Mouse (Mus musculus): ENCODE data around the gene Gucy2g. TPM values are rescaled to one million over a fixed set of nuclear protein-coding genes. Genes with fewer than 3 reads are reported as not detected.

The Gucy2g gene
- polyA plus RNA-seq (2016; fragmentation: Nextera tagmentation; extraction: Ambion mirVana), result not detected in 2 replicates

DNA sequence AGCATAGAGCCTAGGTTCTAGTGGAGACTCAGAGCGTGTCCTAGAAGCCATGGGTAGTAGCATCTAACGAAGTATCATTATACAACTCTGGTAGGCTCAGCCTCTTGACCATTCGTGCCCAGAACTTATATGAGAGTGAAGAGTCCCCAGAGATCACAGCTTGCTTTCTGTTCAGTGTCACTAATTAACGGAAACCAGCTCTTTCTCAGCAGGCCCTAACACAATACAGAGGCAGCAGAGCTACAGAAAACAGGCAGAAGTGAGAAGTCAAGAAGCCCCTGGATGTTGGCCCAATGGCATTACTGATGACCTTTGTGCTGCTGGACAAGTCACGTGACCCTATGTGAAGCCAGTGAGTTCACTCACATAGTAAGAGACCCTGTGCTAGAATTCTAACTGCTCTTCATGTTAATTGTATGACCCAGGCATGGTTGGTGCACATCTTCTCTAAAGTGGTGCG is at the start of gene Gucy2g:
Gene Gucy2g (minus strand): TSS at position 51 of the 460 bp plus-strand sequence.
- no peaks in the 10 kb centered on the region for H3K36me3 ChIP-seq (replicated peaks)
- no peak within 1 kb of the TSS for H3K4me3 ChIP-seq
- DNase-seq (ENCODE audit: extremely low spot score, low spot score), result no peak
- no peaks in the 10 kb centered on the region for H3K27me3 ChIP-seq (ENCODE audit: poor library complexity, severe bottlenecking)
- H3K4me1 ChIP-seq, result peaks cover 8% of the 10 kb centered on the region
- 81% methylated on average over 6 of the region's 6 CpGs for WGBS
- no peaks in the 10 kb centered on the region for H3K9me3 ChIP-seq
- no peak within 1 kb of the TSS for H3K27ac ChIP-seq

DNA sequence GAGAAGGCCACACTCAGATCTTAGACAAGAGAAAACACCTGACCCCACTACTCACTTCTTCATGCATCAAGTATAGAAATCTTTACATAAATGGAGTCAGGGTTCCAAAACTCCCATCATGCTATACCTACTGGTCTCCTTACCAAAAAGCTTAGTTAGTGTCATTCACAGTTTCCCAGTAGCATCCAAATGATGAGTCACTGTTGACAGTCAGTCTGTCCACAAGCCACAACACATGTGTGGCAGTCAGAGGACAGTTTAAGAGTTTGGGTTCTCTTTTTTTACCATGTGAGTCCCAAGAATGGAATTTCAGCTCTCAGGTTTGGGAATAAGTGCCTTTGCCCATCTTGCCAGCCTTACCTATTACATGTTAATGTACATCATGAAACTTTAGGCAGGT is 47.9 kb upstream of the Gucy2g start:
- H3K36me3 ChIP-seq (replicated peaks), result peaks cover 38% of the 10 kb centered on the region
- no peak overlapping the region for H3K4me3 ChIP-seq
- H3K27me3 ChIP-seq (ENCODE audit: poor library complexity, severe bottlenecking), result no peaks in the 10 kb centered on the region
- DNase-seq (ENCODE audit: extremely low spot score, low spot score), result no peak
- no peaks in the 10 kb centered on the region for H3K9me3 ChIP-seq
- no peak overlapping the region for H3K27ac ChIP-seq
- H3K4me1 ChIP-seq, result peaks cover 12% of the 10 kb centered on the region

DNA sequence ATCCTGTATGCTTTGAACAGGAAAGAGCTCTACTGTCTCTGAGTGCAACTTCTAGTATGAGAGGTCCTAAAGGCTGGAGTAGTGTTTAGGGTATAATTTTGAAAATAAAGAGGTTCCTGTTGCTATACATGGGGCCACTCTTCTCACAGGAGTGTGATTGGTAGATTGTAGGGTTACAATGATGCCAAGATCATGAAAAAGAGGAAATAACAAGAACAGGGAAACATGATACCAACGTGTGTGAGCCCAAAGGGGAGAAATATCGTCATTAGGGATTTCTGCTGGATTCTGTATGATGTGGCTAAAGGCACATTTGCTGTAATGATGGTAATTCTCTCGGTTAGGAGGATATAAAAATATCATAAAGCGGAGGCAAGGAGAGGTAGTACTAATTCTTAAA is 45.0 kb upstream of the Gucy2g start:
- H3K27me3 ChIP-seq (ENCODE audit: poor library complexity, severe bottlenecking), result no peaks in the 10 kb centered on the region
- no peak overlapping the region for H3K27ac ChIP-seq
- H3K9me3 ChIP-seq, result no peaks in the 10 kb centered on the region
- no peaks in the 10 kb centered on the region for H3K4me1 ChIP-seq
- 94% methylated on average over 4 of the region's 4 CpGs for WGBS
- no peak overlapping the region for H3K4me3 ChIP-seq
- DNase-seq (ENCODE audit: extremely low spot score, low spot score), result no peak
- H3K36me3 ChIP-seq (replicated peaks), result peaks cover 36% of the 10 kb centered on the region

DNA sequence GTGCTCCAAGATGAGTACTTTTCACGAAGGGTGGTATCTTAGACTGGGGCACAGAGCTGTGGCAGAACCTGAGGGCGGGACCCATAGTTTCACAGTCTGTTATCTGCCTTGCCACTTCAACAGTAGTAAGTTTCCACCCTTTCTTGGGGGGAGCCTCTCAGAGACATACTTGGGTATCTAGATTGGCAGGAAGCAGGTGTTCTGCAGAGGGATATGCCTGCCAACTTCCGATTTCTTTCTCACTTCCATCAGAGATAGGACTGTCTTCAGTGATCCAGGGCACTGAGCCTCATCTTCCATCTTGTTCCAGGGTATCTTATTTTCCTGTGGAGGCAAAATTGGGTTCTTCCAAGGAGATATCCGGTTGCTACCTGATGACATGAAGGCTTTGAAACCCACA is 43.1 kb upstream of the Gucy2g start:
- no peak for DNase-seq (ENCODE audit: extremely low spot score, low spot score)
- Histone ChIP-seq H3K27me3 (ENCODE audit: poor library complexity, severe bottlenecking) (no peaks in the 10 kb centered on the region), H3K4me1 (no peaks in the 10 kb centered on the region), H3K36me3 (replicated peaks) (peaks cover 44% of the 10 kb centered on the region), H3K27ac (no peak overlapping the region), H3K4me3 (no peak overlapping the region), H3K9me3 (no peaks in the 10 kb centered on the region)
- WGBS, result 88% methylated on average over 4 of the region's 4 CpGs

DNA sequence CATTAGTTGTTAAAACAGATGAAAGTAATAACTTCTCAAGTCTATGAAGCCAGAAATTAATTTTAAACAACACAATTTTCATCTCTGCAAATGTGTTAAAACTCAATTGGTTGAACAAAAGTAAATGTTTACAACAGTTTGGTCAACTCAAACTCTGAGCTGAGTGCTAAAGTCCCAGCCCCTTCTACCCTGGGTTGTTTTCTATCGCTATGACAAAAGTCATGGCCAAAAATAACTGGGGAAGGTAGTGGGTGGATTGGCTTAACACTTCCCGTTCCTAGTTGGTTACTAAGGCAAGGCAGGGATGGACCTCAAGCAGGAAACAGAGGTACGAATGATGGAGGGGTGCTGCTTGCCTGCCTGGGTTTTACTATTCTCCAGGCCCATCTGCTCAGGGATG is 35.7 kb upstream of the Gucy2g start:
- H3K36me3 ChIP-seq (replicated peaks), result peaks cover 27% of the 10 kb centered on the region
- H3K4me1 ChIP-seq, result peaks cover 5% of the 10 kb centered on the region; the same call in 1 of the 2 replicates
- no peaks in the 10 kb centered on the region for H3K9me3 ChIP-seq
- no peak overlapping the region for H3K27ac ChIP-seq
- DNase-seq (ENCODE audit: extremely low spot score, low spot score), result no peak
- H3K4me3 ChIP-seq, result no peak overlapping the region
- H3K27me3 ChIP-seq (ENCODE audit: poor library complexity, severe bottlenecking), result no peaks in the 10 kb centered on the region
- WGBS, result 90% methylated on average over 3 of the region's 3 CpGs

DNA sequence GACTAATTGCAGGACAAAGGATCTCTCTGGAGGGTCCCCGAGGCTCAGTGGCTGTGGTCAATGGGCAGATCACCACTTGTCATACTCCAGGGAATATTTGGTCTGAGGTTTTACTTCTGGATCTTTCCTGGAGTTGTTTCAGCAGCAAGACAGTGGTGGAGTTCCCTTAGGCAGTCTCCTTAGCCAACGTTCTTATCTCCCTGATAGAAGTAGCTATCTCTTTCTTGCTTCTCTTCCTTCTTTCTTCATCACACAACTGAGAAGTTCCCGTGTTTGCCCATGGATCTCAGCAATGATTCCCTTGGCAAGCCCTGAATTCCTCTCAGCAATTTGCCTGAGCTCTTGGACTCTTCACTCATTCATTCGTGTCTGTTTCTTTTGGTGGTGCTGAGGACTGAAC is 35.1 kb upstream of the Gucy2g start:
- Histone ChIP-seq H3K9me3 (no peaks in the 10 kb centered on the region), H3K36me3 (replicated peaks) (peaks cover 21% of the 10 kb centered on the region), H3K4me3 (no peak overlapping the region), H3K27me3 (ENCODE audit: poor library complexity, severe bottlenecking) (no peaks in the 10 kb centered on the region), H3K27ac (no peak overlapping the region), H3K4me1 (peaks cover 11% of the 10 kb centered on the region)
- 93% methylated on average over 4 of the region's 4 CpGs for WGBS
- DNase-seq (ENCODE audit: extremely low spot score, low spot score), result no peak

DNA sequence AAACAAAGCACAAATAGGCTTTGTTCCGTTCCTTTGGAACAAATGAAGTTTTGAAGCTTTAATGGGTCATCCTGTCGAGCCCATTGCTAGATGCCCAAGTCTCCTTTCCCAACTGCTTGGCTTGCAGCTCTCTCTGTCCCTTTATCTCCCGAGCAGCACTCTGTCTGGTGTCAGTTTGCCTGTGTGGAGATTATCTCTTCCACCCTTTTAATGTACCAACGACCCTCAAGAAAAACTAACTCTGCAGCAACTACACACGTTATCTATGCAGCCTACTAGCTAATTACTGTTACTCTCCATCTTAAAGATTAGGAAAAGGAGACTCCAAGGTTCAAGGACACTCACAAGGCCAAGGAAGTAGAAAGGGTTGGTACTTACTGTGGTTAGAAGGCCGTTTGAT is 32.3 kb upstream of the Gucy2g start:
- Histone ChIP-seq H3K4me1 (peaks cover 27% of the 10 kb centered on the region), H3K4me3 (no peak overlapping the region), H3K27me3 (ENCODE audit: poor library complexity, severe bottlenecking) (no peaks in the 10 kb centered on the region), H3K27ac (no peak overlapping the region), H3K9me3 (no peaks in the 10 kb centered on the region), H3K36me3 (replicated peaks) (peaks cover 11% of the 10 kb centered on the region; the same call in 1 of the 2 replicates)
- no peak for DNase-seq (ENCODE audit: extremely low spot score, low spot score)
- 83% methylated on average over 6 of the region's 6 CpGs for WGBS

DNA sequence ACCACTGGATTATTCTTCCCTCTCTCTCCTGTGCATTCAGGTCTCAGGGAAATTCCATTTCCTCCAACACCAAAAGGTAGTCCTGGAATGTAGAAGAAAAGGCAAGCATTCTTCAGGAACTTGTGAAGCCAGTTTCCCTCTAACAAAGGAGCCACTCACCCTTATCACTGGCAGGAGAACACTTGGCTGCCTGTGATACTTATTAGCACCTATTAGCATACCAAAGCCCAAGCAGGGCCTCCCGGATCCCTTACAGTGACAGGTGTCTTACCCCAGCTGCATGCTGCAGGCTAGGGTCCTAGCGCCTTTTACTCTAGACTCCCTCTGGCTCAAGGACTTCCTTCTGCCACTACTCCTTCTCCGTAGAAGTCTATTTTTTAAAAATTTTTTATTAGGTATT is 30.4 kb upstream of the Gucy2g start:
- Histone ChIP-seq H3K27me3 (ENCODE audit: poor library complexity, severe bottlenecking) (no peaks in the 10 kb centered on the region), H3K4me1 (peaks cover 27% of the 10 kb centered on the region), H3K36me3 (replicated peaks) (peaks cover 7% of the 10 kb centered on the region; the same call in 1 of the 2 replicates), H3K27ac (no peak overlapping the region), H3K4me3 (no peak overlapping the region), H3K9me3 (no peaks in the 10 kb centered on the region)
- no peak for DNase-seq (ENCODE audit: extremely low spot score, low spot score)
- 35% methylated on average over 3 of the region's 3 CpGs for WGBS

DNA sequence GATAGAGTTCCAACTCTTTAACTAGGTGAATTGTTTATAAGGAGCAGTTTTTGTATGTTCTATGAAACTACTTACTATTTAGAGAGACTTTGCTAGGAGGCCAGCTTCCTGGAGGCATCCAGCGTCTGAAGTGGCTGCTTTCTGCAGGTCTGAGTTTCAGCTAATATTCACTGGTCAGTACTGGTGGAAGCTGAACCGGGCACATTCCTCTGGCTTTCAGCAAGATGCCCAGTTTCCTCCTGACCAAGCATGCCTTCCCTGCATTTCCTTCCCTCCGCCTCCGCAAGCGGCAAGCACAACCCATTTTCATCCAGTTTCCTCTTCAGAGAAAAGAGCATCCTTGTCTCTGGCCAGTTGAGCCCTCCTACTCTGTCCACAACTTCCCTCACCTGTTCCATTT is 28.0 kb upstream of the Gucy2g start:
- Histone ChIP-seq H3K27me3 (ENCODE audit: poor library complexity, severe bottlenecking) (no peaks in the 10 kb centered on the region), H3K9me3 (no peaks in the 10 kb centered on the region), H3K4me1 (peaks cover 25% of the 10 kb centered on the region), H3K36me3 (replicated peaks) (peaks cover 7% of the 10 kb centered on the region; the same call in 1 of the 2 replicates), H3K4me3 (no peak overlapping the region), H3K27ac (no peak overlapping the region)
- DNase-seq (ENCODE audit: extremely low spot score, low spot score), result no peak
- 85% methylated on average over 5 of the region's 5 CpGs for WGBS

DNA sequence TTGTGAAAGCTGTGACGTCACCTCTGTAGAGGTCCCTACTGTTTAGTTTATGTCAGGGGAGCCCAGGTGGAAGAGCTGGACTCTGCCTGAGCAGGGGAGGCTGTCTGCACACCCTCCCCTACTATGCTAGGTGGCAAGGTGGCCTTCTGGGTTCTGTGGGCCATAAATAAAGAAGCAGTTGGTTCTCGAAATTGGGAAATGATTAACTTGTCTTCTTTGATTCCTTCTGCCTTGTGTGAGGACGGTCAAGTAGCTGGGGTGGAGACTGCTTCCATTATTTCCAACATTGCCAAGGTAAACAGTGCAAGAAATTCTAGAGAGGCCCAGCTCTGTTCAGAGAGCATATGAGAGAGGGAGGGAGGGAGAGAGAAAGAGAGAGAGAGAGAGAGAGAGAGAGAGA is 27.1 kb upstream of the Gucy2g start:
- Histone ChIP-seq H3K36me3 (replicated peaks) (peaks cover 7% of the 10 kb centered on the region; the same call in 1 of the 2 replicates), H3K4me3 (no peak overlapping the region), H3K27ac (no peak overlapping the region), H3K4me1 (peaks cover 27% of the 10 kb centered on the region), H3K27me3 (ENCODE audit: poor library complexity, severe bottlenecking) (no peaks in the 10 kb centered on the region), H3K9me3 (no peaks in the 10 kb centered on the region)
- no peak for DNase-seq (ENCODE audit: extremely low spot score, low spot score)
- 82% methylated on average over 3 of the region's 3 CpGs for WGBS

DNA sequence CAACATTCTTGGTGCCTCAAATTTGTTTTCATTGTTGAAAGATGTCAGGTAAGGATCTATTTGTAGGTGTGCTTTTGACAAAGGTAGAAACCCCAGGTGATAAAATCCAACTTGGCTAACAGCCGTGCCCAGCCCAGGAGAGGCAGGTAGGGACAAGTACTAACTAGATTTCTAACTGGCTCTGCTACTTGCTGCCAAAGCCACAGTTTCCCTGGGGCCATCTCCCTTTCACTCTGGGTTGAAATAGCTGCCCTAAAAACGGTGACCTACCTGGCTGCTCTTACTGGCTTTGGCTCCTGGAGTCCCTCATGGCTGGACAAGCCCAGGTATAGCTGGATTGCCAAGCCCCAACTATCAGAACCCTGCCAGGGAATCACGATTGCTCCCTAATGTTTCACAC is 25.8 kb upstream of the Gucy2g start:
- Histone ChIP-seq H3K27ac (no peak overlapping the region), H3K9me3 (peaks cover under 1% of the 10 kb centered on the region; the same call in 1 of the 2 replicates), H3K36me3 (replicated peaks) (0 out of 2 replicates have a peak, but pooled peaks cover 3% of the 10 kb centered on the region), H3K4me1 (peaks cover 35% of the 10 kb centered on the region), H3K27me3 (ENCODE audit: poor library complexity, severe bottlenecking) (no peaks in the 10 kb centered on the region), H3K4me3 (no peak overlapping the region)
- no peak for DNase-seq (ENCODE audit: extremely low spot score, low spot score)
- WGBS, result 84% methylated on average over 3 of the region's 3 CpGs

DNA sequence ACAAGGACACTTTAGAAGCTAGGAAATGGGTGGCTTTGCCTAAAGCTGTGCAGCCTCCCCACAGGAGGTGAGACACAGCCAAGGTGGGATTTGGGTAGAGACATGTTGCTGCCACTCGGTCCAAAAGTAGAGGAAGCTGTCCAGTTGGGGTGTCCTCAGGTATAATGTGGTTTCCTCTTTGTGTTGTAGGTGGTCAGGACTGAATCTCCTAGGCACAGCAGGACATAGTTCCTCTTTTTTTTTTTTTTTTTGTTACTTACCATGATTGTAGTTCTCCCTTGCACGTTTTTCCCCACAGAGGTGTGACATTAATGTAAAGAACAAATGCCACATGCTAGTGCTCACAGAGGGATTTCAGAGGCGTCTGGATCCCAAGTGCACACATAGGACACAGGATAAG is 24.2 kb upstream of the Gucy2g start:
- H3K27me3 ChIP-seq (ENCODE audit: poor library complexity, severe bottlenecking), result no peaks in the 10 kb centered on the region
- peaks cover 22% of the 10 kb centered on the region for H3K4me1 ChIP-seq

DNA sequence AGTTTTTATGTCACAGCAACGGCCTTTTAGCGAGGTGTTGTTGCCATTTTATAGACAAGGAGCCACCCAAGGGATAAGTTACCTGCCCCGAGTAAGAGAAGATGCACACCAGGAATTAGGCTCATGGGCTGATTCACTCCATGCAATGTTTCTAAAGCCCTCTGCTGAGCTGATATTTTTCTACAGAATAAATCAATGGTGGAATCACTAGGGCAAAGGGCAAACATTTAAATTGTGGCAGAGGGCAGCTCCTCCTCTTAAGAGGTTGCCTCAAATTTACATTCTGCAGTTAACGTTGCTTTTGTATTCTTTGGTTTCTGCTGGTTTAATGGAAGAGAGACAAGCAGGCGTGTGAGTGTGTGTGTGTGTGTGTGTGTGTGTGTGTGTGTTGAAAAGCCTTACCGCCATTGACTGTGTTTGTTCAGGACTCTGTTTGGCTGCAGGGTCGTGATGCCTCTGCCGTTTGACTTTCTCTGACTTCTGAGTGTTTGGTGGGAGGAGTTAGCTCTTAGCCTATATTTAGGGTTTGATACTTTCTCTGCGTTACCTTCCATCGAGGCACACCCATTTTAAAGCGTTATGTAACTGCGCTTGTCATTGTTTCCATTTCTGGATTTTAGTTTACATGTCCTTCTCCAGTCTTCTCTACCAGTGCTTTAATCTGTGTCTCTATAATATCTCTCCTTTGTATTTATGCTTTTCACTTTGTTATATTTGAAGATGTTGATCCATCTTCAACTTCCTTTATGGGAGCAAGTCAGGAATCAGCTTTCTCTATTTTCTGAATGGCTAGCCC is 19.6 kb upstream of the Gucy2g start:
- Histone ChIP-seq H3K4me3 (no peak overlapping the region), H3K27ac (no peak overlapping the region), H3K9me3 (peaks cover 3% of the 10 kb centered on the region; the same call in 1 of the 2 replicates), H3K36me3 (replicated peaks) (no peaks in the 10 kb centered on the region), H3K4me1 (peaks cover 17% of the 10 kb centered on the region), H3K27me3 (ENCODE audit: poor library complexity, severe bottlenecking) (no peaks in the 10 kb centered on the region)
- DNase-seq (ENCODE audit: extremely low spot score, low spot score), result no peak
- 90% methylated on average over 12 of the region's 12 CpGs for WGBS

More for the DNA sequence above, 24.2 kb upstream of the Gucy2g start:
- peaks cover 3% of the 10 kb centered on the region; the same call in 1 of the 2 replicates for H3K9me3 ChIP-seq
- WGBS, result 85% methylated on average over 3 of the region's 3 CpGs
- H3K4me3 ChIP-seq, result no peak overlapping the region
- no peak for DNase-seq (ENCODE audit: extremely low spot score, low spot score)
- no peak overlapping the region for H3K27ac ChIP-seq
- 0 out of 2 replicates have a peak, but pooled peaks cover 3% of the 10 kb centered on the region for H3K36me3 ChIP-seq (replicated peaks)
